Mouse (Mus musculus) hindbrain, embryonic 16.5 days (tissue): ENCODE measurements around the gene Ccdc83. TPM values are rescaled to one million over a fixed set of nuclear protein-coding genes. Genes with fewer than 3 reads are reported as not detected.

Experiments used
- ATAC-seq: fragments of 200-750 bp; cut with Nextera tagmentation; 2 replicates; pipeline ENCODE4 v1.8.0; 2017; ENCODE audit warnings: moderate TSS enrichment, moderate library complexity
- H3K27ac ChIP-seq: fragments of 300-500 bp; sonication (generic); 2 replicates; pipeline ENCODE4 v1.5.1; 2014; ENCODE audit warnings: low read depth, mild to moderate bottlenecking, control low read depth, low read length, moderate library complexity
- H3K27me3 ChIP-seq: fragments of 300-500 bp; sonication (generic); replicated peaks from 2 replicates; pipeline ENCODE4 v1.6.1; 2014; ENCODE audit warnings: low read length; ENCODE audit not compliant: control insufficient read depth, insufficient read depth
- H3K36me3 ChIP-seq: fragments of 300-500 bp; sonication (generic); 2 replicates; pipeline ENCODE4 v1.6.1; 2014; ENCODE audit warnings: mild to moderate bottlenecking, low read length, moderate library complexity, mixed read lengths; ENCODE audit not compliant: control insufficient read depth, insufficient read depth
- H3K4me1 ChIP-seq: fragments of 300-500 bp; sonication (generic); 2 replicates; pipeline ENCODE4 v1.6.1; 2014; ENCODE audit warnings: low read depth, low read length; ENCODE audit not compliant: control insufficient read depth, insufficient read depth
- H3K4me2 ChIP-seq: fragments of 300-500 bp; sonication (generic); 2 replicates; pipeline ENCODE4 v1.6.1; 2014; ENCODE audit warnings: mild to moderate bottlenecking, low read length, control low read depth, moderate library complexity
- H3K4me3 ChIP-seq: fragments of 300-500 bp; sonication (generic); 2 replicates; pipeline ENCODE4 v1.5.1; 2014; ENCODE audit warnings: mild to moderate bottlenecking, low read length, control low read depth, moderate library complexity
- H3K9ac ChIP-seq: fragments of 300-500 bp; sonication (generic); 2 replicates; pipeline ENCODE4 v1.6.1; 2014; ENCODE audit warnings: low read depth, mild to moderate bottlenecking, control low read depth, low read length, moderate library complexity
- H3K9me3 ChIP-seq: fragments of 300-500 bp; sonication (generic); 2 replicates; pipeline ENCODE4 v1.6.1; 2014; ENCODE audit warnings: mild to moderate bottlenecking, low read length, moderate library complexity; ENCODE audit not compliant: control insufficient read depth
- WGBS: fragments of 180-500 bp; shearing (Covaris S2); extraction: QIAGEN DNeasy Blood & Tissue Kit; methylation state at CpG from one replicate; pipeline ENCODE4 v1.1.7; 2014; 5-methylcytosine and 5-hydroxymethylcytosine counted together
- polyA plus RNA-seq: library from polyadenylated mRNA; unstranded; fragments of >200 nt; fragmentation: Nextera tagmentation; extraction: Ambion mirVana; gene quantifications from 2 replicates; pipeline ENCODE4 v1.2.1, GENCODE M21; 2015

Gene Ccdc83
- polyA plus RNA-seq, 1 experiment from 2014 or later = not detected

GRCm38 (mm10) chr7:90201877-90202465 is 63.6 kb downstream of the Ccdc83 start:
- WGBS = 78% methylated on average over 2 of the region's 2 CpGs
- no peak overlapping the region for H3K4me3 ChIP-seq
- no peak for ATAC-seq
- H3K4me2 ChIP-seq = no peak overlapping the region
- H3K9ac ChIP-seq = no peak overlapping the region
- H3K36me3 ChIP-seq = peaks cover 5% of the 10 kb centered on the region
- H3K27ac ChIP-seq = no peak overlapping the region
- no peaks in the 10 kb centered on the region for H3K9me3 ChIP-seq
- no peaks in the 10 kb centered on the region for H3K4me1 ChIP-seq
- no peaks in the 10 kb centered on the region for H3K27me3 ChIP-seq

GRCm38 (mm10) chr7:90200251-90200650 is 65.3 kb downstream of the Ccdc83 start:
- 96% methylated on average over 5 of the region's 5 CpGs for WGBS
- Histone ChIP-seq H3K36me3 (peaks cover 2% of the 10 kb centered on the region), H3K27me3 (no peaks in the 10 kb centered on the region), H3K9ac (no peak overlapping the region), H3K4me2 (no peak overlapping the region), H3K4me3 (no peak overlapping the region), H3K27ac (no peak overlapping the region), H3K9me3 (no peaks in the 10 kb centered on the region), H3K4me1 (no peaks in the 10 kb centered on the region)
- ATAC-seq = no peak

GRCm38 (mm10) chr7:90180635-90181034 is 84.9 kb downstream of the Ccdc83 start:
- ATAC-seq = no peak
- Histone ChIP-seq H3K36me3 (peaks cover 5% of the 10 kb centered on the region; the same call in 1 of the 2 replicates), H3K9ac (no peak overlapping the region), H3K27me3 (no peaks in the 10 kb centered on the region), H3K4me3 (no peak overlapping the region), H3K4me1 (no peaks in the 10 kb centered on the region), H3K9me3 (no peaks in the 10 kb centered on the region), H3K27ac (no peak overlapping the region), H3K4me2 (no peak overlapping the region)
- 98% methylated on average over 1 of the region's 1 CpGs for WGBS

GRCm38 (mm10) chr7:90175576-90175975 is 90.0 kb downstream of the Ccdc83 start:
- Histone ChIP-seq H3K9ac (no peak overlapping the region), H3K4me3 (no peak overlapping the region), H3K36me3 (peaks cover 5% of the 10 kb centered on the region; the same call in 1 of the 2 replicates), H3K27me3 (no peaks in the 10 kb centered on the region), H3K4me1 (no peaks in the 10 kb centered on the region), H3K27ac (no peak overlapping the region), H3K4me2 (no peak overlapping the region), H3K9me3 (no peaks in the 10 kb centered on the region)
- 87% methylated on average over 2 of the region's 2 CpGs for WGBS
- no peak for ATAC-seq

Other genes starting within 250 kb of the Ccdc83 start
- 34.4 and 35.6 TPM in 2 replicates for gene Picalm, start 135.6 kb downstream of the Ccdc83 start, polyA plus RNA-seq
- gene Sytl2, start 36.5 kb upstream of the Ccdc83 start, polyA plus RNA-seq = 7.8 and 7.9 TPM in 2 replicates
- 1.5 and 2.1 TPM in 2 replicates for gene Ccdc89, start 160.8 kb upstream of the Ccdc83 start, polyA plus RNA-seq
- 17.0 and 23.2 TPM in 2 replicates for gene Crebzf, start 177.0 kb upstream of the Ccdc83 start, polyA plus RNA-seq
- 123 and 136 TPM in 2 replicates for gene Tmem126a, start 191.5 kb upstream of the Ccdc83 start, polyA plus RNA-seq
- gene Tmem126b, start 210.2 kb upstream of the Ccdc83 start, polyA plus RNA-seq = 48.0 and 48.1 TPM in 2 replicates
- gene Dlg2, start 210.9 kb upstream of the Ccdc83 start, polyA plus RNA-seq = 25.5 and 28.3 TPM in 2 replicates